Mouse (Mus musculus): ENCODE measurements around the gene Ddx58.
A peak's percentile ranks its signal among the peaks of the same experiment; 100 is the strongest.

Gene Ddx58

DNA sequence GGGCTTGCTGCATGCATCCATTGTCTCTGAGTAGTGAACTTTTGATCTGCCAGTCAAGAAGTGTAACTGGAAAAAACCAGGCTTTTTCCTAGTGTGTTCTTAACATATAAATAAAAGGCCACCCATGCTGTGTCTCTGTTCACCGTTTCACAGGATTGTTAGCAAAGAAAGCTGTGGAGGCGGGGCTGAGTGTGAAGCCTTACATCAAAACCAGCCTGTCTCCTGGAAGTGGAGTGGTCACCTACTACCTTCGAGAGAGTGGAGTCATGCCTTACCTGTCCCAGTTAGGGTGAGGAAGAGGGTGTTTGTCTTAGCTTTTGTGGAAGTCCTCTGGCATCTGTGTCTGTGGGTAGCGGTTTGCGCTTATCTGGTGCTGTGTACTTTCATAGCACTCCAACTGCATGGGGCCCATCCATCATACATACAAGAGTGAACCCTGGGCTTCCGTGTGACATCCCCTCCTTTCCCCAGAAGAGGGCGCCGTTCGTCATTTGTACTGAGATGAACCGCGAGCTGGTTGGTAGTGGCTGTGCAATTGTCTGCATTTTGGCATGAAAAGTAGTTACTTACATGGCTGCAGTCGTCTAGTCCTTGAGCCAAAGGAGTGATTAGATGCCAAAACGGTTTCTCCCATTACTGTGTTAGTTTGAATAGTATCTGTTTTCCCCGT, 56.8 kb downstream of the Ddx58 start:
- peak; percentile 43 to 64 for DNase-seq (ENCODE audit: low read depth in 2 of 2, low spot score in 2 of 2)

DNA sequence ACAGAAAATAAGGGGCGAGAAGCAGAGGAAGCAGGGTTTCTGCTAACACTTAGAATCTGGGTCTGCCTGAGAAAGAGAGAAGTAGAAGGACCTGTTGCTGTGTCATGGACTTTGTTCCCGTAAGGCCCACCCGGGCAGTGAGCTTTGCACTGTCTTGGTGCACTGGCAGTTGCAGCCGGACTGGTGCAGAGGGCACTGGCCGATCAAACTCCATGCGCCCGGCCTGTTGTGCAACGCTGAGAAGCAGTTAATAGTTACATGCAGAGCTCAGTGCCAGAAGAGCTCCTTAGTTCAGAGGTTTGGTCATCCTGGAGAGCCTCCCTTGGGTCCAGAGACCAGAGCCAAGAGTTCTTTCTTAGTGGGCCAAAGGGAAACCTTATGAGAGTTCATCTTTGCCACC, 57.9 kb downstream of the Ddx58 start:
- no peak for DNase-seq (ENCODE audit: low read depth in 2 of 2, low spot score in 2 of 2)

DNA sequence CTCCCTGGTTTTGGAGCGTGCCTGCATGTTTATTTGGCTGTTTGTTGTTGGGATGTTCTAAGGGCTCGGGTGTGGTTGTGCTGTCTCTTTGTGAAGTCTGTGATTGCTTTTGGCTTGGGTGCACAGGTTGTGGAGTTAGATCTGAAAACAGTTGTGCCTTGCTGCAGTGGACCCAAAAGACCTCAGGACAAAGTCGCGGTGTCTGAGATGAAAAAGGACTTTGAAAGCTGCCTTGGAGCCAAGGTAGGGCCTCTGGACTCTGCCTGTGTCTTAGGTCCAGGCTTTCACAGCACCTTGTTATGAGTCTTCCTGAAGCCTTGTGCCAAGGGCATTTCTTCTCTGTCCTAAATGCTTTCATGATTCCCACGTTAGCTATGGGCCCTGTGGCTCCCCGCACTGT, 59.6 kb downstream of the Ddx58 start:
- DNase-seq (ENCODE audit: low read depth in 2 of 2, low spot score in 2 of 2) = no peak

DNA sequence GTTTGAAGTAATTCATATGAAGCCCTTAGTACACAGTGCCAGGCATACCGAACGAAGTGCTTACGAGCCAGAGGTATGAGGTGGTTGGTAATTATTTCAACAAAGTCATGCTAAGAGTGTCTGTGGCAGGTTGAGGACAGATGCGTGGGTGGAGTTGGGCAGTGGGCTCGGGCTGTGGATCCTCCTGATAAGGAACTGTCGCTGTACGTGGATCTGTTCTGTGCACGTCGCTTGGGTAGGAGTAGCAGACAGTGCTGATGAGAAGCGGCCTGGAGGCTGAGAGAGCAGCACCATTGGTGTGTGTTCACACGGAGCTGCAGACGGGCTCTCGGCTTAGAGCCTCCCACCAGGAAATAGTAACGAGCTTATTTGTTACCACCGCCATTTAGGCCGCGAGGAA, 61.0 kb downstream of the Ddx58 start:
- DNase-seq (ENCODE audit: low read depth in 2 of 2, low spot score in 2 of 2) = no peak

DNA sequence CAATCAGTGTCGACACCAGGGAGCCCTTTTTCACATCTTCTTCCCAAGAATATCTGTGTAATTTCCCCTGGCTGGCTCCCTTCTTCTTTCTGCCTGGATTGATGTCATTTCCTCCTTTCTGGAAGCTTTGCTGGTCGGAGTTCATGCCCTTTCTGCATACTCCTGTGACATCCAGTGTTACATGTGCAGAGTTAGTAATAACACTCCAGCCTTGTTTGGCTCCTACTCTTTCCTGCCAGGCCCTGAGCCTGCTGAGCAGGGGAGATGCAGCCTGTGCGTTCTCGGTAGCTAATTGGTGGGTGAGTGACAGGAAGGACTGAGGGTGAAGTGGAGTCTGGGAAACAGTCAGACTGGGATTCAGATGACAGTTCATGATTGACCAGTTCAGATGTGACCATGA, 65.3 kb downstream of the Ddx58 start:
- DNase-seq (ENCODE audit: low read depth in 2 of 2, low spot score in 2 of 2) = no peak

DNA sequence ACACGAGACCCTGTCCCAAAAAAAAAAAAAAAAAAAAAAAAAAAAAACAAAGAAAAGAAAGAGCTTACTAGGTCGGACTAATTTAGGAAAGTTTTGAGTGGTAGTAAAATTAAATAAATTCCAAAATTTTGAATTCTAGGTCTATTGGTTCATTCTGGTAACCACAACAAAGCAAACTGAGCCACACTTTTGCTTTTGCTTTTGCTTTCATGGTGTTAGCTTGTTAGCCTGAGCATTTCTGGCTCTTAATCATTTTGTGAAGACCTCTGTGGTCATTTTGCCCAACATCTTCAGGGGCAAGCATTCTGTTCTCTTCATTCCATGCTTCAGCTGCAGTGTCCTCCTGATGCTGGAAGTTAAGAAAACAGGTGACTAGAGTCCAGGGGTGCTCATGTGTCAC, 67.3 kb downstream of the Ddx58 start:
- no peak for DNase-seq (ENCODE audit: low read depth in 2 of 2, low spot score in 2 of 2)

DNA sequence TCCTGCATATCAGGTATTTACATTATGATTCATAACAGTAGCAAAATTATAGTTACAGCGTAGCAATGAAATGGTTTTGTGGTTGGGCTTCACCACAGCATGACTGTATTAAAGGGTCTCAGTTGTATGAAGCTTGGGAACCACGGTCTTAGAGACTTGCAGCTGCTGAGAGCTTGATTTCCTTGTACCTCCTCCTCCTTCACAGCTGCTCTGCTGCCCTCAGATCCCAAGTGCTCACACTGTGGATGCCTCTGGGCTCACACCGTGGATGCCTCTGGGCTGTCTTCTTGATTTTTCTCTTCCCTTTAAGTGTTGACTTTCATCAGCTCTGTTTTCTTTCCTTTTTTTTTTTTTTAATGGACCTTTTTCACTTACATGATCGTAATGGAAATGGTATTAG, 68.2 kb downstream of the Ddx58 start:
- DNase-seq (ENCODE audit: low read depth in 2 of 2, low spot score in 2 of 2) = no peak

DNA sequence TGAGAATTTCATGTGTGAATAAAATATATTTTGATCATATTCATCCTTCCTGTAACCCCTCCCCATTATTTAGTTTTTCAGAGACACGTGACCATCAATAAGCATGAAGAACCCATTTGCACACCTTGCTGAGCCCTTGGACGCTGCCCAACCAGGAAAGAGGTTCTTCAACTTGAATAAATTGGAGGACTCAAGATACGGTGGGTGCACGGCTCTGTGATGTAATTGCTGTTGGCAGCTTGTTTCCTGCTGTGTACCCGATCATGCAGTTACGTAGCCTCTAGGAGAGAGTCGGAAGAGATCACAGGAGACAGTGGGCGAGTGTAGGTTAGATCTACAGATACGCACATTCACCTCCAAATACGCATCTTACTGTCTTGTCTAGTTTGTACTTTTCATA, 76.0 kb downstream of the Ddx58 start:
- DNase-seq (ENCODE audit: low read depth in 2 of 2, low spot score in 2 of 2) = no peak

DNA sequence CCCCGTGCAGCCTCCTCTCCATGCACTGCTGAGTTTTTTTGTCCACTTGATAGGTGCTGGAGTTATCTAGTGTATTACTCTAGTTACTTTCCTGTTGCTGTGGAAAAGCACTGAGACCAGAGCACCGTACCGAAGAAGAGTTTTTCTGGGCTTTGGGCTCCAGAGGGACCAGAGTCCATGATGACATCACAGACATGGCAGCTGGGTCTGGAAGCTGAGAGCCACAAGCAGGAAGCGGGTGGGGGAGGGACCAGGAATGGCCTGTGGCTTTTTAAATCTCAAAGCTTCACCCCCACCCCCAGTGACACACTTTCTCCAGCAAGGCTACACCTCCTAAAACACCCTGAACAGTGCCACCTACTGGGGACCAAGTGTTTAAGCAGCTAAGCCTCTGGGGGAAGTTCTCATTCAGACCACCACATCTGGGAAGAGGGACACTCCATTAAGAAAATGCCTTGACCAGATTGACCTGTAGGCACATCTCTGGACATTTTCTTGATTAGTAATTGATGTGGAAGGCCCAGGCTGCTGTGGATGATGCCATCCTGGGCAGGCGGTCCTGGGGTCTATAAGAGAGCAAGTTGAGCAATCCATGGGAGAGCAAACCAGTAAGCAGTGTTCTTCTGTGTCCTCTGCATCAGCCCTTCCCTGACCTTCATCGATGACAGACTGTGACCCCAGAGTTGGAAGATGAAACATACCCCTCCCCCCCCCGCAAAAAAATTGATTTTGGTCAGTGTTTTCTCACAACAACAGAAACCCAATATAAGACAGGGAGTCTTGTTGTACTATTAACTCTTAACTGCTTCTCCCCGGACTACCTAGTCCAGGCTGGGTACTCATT, 78.8 kb downstream of the Ddx58 start:
- DNase-seq (ENCODE audit: low read depth in 2 of 2, low spot score in 2 of 2) = no peak

DNA sequence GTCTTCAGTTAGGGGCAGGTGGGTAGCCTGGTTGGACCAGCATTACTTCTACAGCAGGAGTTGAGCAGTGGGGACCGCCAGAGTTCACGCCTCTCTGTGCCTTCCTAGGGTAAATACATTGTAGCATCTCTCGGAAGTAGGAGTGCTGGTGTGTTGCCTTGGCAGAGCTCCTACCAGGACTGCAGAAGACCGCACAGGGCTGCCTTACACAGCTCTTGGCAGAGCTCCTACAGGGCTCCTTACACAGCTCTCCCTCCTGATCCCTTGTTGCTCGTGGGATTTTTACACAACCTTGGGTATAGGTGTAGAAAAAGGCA, 81.4 kb downstream of the Ddx58 start:
- no peak for DNase-seq (ENCODE audit: low read depth in 2 of 2, low spot score in 2 of 2)

DNA sequence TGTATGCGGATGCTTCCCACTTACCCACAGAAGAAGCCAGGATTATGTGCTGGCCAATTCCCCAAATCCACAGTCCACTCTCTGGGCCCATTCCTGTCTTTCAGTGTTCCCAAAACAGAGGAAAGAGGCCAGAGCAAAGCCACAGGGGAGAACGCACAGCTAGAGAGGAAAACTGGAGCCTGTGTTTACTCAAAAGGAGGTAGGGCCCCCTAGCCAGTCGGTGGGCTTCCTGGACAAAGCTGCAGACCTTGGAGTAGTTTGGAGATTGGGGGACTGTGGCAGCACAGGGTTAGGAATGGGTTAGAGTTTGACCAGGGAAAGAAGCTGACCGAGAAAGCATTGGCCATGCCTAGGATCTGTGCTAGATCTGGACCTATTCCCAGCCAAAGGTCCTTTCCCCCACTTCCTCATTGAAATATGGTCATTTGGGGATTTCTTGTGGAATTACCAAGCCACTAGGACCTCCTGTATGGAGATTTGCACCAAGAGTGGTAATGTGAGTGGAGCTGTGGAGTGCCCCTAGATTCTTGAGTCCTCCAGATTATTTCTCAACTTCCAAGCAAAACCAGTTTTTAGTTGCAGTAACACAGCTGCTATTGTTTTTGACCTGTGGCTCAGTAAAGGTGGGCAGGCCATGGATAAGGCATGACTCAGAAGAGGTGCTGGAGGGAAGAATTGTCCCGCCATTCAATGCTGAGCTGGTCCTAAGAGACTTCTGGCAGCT, 82.0 kb downstream of the Ddx58 start:
- no peak for DNase-seq (ENCODE audit: low read depth in 2 of 2, low spot score in 2 of 2)

DNA sequence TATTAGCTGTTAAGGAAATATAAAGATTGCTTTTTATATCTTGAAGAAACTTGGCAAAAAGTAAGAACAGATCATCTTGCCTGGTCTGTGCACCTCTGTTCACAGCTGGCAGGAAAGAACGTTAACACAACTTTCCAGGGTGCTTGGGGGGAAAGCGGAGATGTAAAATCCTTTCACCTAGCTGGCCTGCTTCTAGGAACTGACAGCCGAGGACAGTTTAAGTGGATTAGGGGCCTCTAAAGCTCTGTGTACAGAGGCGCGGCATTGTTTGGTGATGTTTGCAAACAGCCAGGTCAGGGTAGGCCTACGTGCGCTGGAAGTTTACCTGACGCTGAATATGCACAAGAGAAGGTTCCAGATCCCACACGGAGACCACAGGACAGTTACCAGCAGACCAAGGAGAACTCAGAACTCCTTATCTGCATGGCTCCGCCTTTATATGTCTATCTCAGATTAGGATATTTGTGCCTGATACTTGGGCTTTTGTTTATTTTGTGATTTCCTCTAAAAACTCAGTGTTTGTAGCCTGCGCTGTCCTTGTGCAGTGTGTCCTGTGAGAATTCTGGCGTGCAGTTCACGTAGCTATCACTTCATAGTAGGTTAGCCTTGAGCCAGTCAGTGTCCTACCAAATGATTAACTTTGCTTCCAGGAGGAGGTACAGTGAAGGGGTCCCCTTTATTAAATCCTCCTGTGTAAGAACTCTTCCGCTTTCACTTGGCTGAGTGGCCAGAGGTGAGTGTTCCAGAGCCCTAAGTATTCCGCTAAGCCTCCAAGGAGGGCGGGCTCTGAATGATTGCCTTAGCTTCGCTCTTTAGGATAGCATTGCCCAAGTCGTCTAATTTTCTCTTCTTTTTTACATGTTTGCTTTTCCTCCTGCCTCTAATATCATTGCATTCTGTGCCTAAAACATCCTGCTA, 82.8 kb downstream of the Ddx58 start:
- no peak for DNase-seq (ENCODE audit: low read depth in 2 of 2, low spot score in 2 of 2)

DNA sequence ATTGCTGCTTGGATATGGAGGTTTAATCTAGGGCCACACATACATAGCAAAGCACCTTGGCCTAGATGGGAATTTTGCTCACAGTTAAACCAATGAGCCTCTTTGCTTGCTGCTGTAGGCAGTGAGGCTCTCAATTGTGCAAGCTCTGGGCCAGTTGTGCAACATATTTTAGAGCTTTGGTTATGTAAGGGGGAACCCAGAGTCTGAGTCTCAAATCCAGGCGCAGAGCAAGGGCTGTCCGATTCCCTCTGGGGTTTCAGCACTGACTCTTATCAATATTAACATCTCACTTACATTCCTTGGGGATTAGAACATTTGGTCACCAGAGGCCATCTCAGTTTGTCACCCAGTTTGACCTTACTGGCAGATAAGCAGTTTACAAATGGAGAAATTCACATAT, 83.5 kb downstream of the Ddx58 start:
- DNase-seq (ENCODE audit: low read depth in 2 of 2, low spot score in 2 of 2) = no peak

DNA sequence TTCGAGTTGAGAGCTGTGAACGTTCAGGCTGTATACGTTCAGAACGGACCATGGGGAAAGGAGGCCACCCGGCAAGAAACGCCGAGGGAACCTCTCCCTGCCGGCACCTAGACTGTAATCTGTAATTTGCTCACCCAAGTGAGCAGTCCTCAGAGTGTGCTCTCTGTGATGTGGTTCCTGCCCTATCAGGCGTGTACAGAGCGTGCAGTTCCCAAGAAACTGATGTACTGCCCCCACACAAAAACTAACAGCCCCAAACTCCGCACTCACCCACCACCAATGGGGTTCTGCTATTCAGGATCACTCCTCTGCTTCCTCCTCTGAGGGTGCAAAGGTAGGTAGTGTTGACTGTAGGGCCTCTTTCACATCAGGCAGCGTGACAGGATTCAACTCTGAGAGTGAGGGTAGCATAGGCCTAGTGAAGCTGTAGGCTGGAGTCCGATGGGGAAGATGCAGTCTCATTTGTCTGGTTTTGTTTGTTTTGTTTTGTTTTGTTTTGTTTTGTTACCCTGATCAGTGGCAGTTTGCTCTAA, 84.1 kb downstream of the Ddx58 start:
- DNase-seq (ENCODE audit: low read depth in 2 of 2, low spot score in 2 of 2) = no peak

DNA sequence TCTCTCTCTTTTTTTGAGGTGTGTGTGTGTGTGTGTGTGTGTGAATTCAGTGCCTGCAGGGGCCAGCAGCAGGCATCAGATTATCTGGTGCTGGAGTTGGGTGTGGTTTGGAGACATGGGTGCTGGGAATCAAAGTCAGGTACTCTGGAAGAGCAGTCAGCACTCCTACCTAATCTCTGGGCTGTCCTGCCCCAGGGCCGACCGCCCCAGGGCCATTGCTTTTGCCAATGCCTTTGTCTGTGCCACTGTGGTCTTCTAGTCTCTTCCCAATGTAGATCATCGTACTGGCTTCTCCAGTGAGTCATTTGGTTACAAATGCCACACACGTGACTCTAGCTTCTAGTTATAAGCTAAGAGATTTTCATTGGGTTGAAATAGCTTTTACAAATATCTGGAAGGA, 84.9 kb downstream of the Ddx58 start:
- no peak for DNase-seq (ENCODE audit: low read depth in 2 of 2, low spot score in 2 of 2)
